Mouse (Mus musculus) liver, embryonic 15.5 days (tissue): ENCODE measurements at regions not wholly inside any gene's neighbourhood (a gene's known extent, or its start where the extent isn't known, plus 50 kb on each side); places are given as distances from the start of the nearest gene placed in this dataset.

Experiments
- ATAC-seq: fragments of 200-750 bp; cut with Nextera tagmentation; 2 replicates; pipeline ENCODE4 v1.8.0; 2017; ENCODE audit warnings: moderate number of reproducible peaks, mild to moderate bottlenecking, moderate library complexity; ENCODE audit not compliant: insufficient read depth
- H3K27ac ChIP-seq: fragments of 300-500 bp; sonication (generic); replicated peaks from 2 replicates; pipeline ENCODE4 v1.5.1; 2015; ENCODE audit warnings: mild to moderate bottlenecking, inconsistent platforms
- H3K27me3 ChIP-seq: fragments of 300-500 bp; sonication (generic); 2 replicates; pipeline ENCODE4 v1.6.1; 2015; ENCODE audit warnings: mild to moderate bottlenecking, inconsistent platforms
- H3K36me3 ChIP-seq: fragments of 300-500 bp; sonication (generic); replicated peaks from 2 replicates; pipeline ENCODE4 v1.6.1; 2015; ENCODE audit warnings: moderate library complexity, mild to moderate bottlenecking, inconsistent platforms
- H3K4me1 ChIP-seq: fragments of 300-500 bp; sonication (generic); replicated peaks from 2 replicates; pipeline ENCODE4 v1.6.1; 2015; ENCODE audit warnings: inconsistent platforms
- H3K4me2 ChIP-seq: fragments of 300-500 bp; sonication (generic); 2 replicates; pipeline ENCODE4 v1.6.1; 2015; ENCODE audit warnings: moderate library complexity, mild to moderate bottlenecking, inconsistent platforms
- H3K4me3 ChIP-seq: fragments of 300-500 bp; sonication (generic); replicated peaks from 2 replicates; pipeline ENCODE4 v1.5.1; 2015; ENCODE audit warnings: mild to moderate bottlenecking, inconsistent platforms
- H3K9ac ChIP-seq: fragments of 300-500 bp; sonication (generic); 2 replicates; pipeline ENCODE4 v1.6.1; 2015; ENCODE audit warnings: moderate library complexity, mild to moderate bottlenecking, inconsistent platforms
- H3K9me3 ChIP-seq: fragments of 300-500 bp; sonication (generic); replicated peaks from 2 replicates; pipeline ENCODE4 v1.6.1; 2016; ENCODE audit warnings: inconsistent platforms
- WGBS: fragments of 180-500 bp; shearing (Covaris S2); methylation state at CpG from one replicate; pipeline ENCODE4 v1.1.7; 2015; ENCODE audit warnings: mixed read lengths; ENCODE audit not compliant: insufficient replicate concordance; 5-methylcytosine and 5-hydroxymethylcytosine counted together

DNA sequence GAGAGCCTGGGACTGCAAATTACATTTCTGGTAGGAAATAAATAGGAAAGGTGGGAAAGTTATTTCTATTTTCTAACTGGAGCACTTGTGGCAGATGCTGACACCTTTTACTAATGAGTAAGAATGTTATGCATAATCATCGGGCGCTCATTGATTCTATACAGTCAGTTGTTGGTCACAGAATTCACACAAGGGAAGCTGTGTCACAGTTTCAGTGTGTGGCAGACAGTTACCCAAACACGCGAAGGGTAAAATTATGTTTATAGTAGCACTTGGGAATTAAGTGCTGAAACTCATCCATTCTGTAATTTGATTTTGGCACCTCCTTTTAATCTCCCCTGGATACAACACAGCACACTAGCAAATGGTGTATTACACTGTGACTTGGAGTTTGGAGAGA is 1376.8 kb downstream of the Sis start:
- ATAC-seq = no peak
- Histone ChIP-seq H3K27ac (no peak overlapping the region), H3K36me3 (no peaks in the 10 kb centered on the region), H3K9me3 (no peaks in the 10 kb centered on the region), H3K4me3 (no peak overlapping the region), H3K9ac (no peak overlapping the region), H3K4me2 (no peak overlapping the region), H3K4me1 (no peaks in the 10 kb centered on the region), H3K27me3 (no peaks in the 10 kb centered on the region)
- WGBS = 74% methylated on average over 4 of the region's 4 CpGs

DNA sequence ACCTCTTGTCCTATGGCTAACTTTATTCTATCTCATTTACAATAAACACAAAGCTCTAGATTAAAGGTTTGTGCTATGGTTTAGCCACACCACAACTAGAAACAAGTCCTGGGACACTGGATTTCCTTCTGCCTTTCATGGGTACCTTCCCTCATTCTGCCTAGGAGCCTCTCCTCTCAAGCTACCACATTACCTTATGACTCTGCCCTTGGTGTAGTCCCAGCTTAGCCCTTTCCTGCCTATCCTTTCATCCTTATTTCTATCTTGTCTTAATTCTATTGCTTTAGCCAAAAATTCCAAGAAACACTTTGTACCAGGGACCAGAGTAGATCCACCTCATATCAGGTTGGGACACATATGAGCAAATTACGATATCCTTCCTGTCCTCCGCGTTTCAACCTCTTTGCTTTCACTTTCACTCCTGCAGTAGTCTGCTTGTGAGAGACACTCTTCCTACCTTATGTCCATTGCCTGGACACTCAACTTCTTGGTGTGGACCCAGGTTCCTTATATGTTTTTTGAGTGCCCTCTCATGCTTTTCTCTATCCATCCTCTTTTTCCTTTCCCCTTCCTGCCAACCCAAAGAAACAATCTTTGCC is 1403.7 kb downstream of the Sis start:
- 58% methylated on average over 3 of the region's 3 CpGs for WGBS
- H3K9ac ChIP-seq = no peak overlapping the region
- H3K36me3 ChIP-seq = no peaks in the 10 kb centered on the region
- H3K4me1 ChIP-seq = no peaks in the 10 kb centered on the region
- 0 out of 2 replicates have a peak overlapping the region, but pooled peaks have one; percentile 10 for H3K4me3 ChIP-seq
- no peak overlapping the region for H3K4me2 ChIP-seq
- no peak overlapping the region for H3K27ac ChIP-seq
- no peak for ATAC-seq
- no peaks in the 10 kb centered on the region for H3K27me3 ChIP-seq
- no peaks in the 10 kb centered on the region for H3K9me3 ChIP-seq

DNA sequence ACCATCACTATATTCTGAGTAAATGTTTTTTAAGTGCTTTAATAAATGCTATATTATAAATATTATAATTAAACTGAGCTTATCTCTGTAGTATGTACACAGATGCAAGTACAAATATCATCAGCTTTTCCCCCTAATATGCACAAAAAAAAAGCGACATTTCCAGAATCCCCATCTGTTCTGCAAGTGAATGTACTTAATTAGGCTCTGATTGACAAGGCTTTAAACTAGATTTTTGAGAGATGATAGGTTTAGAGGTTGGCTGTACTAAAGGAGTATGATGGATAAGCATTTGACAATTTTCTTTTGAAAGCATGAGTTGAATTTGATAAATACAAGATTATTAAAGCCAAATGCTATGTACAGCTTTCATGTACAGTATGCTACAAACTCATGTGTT is 1404.8 kb downstream of the Sis start:
- Histone ChIP-seq H3K27me3 (no peaks in the 10 kb centered on the region), H3K4me3 (no peak overlapping the region), H3K9me3 (no peaks in the 10 kb centered on the region), H3K36me3 (no peaks in the 10 kb centered on the region), H3K9ac (no peak overlapping the region), H3K4me2 (no peak overlapping the region), H3K27ac (no peak overlapping the region), H3K4me1 (no peaks in the 10 kb centered on the region)
- no peak for ATAC-seq
- WGBS = 46% methylated on average over 1 of the region's 1 CpGs

GRCm38 (mm10) chr3:71545821-71546220 is 1421.8 kb downstream of the Sis start:
- Histone ChIP-seq H3K4me3 (no peak overlapping the region), H3K4me2 (no peak overlapping the region), H3K27ac (no peak overlapping the region), H3K27me3 (no peaks in the 10 kb centered on the region), H3K36me3 (no peaks in the 10 kb centered on the region), H3K4me1 (no peaks in the 10 kb centered on the region), H3K9me3 (no peaks in the 10 kb centered on the region), H3K9ac (no peak overlapping the region)
- no peak for ATAC-seq
- WGBS = 46% methylated on average over 1 of the region's 1 CpGs

DNA sequence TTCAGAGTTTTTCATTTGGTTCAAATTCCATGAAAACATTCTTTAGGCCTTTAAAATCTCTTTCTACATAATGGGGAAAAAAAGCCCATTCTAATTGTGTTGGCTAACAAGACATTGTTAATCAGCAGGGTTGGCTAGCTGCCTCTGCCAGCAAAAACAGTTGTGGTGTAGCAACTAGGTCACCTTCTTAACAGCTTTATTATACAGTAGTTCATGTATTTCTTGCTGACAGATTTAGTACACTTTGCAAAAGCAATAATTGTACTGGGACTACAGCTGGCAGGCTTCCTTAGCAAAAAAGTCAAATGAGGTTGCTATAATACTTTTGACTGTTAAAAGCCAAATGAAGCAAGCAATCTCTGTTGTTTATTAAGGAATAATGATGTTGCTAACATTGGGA is 1454.8 kb downstream of the Sis start:
- H3K9me3 ChIP-seq = no peaks in the 10 kb centered on the region
- no peak overlapping the region for H3K4me2 ChIP-seq
- no peak for ATAC-seq
- no peak overlapping the region for H3K4me3 ChIP-seq
- no peak overlapping the region for H3K27ac ChIP-seq
- H3K27me3 ChIP-seq = no peaks in the 10 kb centered on the region
- no peaks in the 10 kb centered on the region for H3K36me3 ChIP-seq
- H3K4me1 ChIP-seq = no peaks in the 10 kb centered on the region
- H3K9ac ChIP-seq = no peak overlapping the region
